Comparison of ENCODE assay signal across 31 mouse cellular contexts in genomic region chr12:102605607-102606006, GRCm38 (mm10). TPM values are rescaled to one million over a fixed set of nuclear protein-coding genes. Genes with fewer than 3 reads are reported as not detected.
DNase-seq lines count a peak whose midpoint lies in the region; ATAC-seq and TF ChIP-seq lines count a peak whose summit lies in the region.
"Had no signal": no experiment of that assay in that cellular context is flagged by ENCODE, and none has a peak within 500 bp of the region (broad histone marks: within the 10 kb centered on the region; RNA-seq: fewer than 3 reads in every experiment).

No protein-coding gene starts in this region.

- H3K9ac ChIP-seq in midbrain, embryonic 16.5 days (ENCODE audit: low read depth, low read length), result no peak overlapping the region
- H3K9ac ChIP-seq: embryonic facial prominence, embryonic 15.5 days; forebrain, embryonic 13.5 days; heart, embryonic 15.5 days; liver, embryonic 12.5 days; liver, postnatal 0 days had no signal

- no peak for TF ChIP-seq CTCF in layer of hippocampus, adult 2 months (conservative IDR thresholded peaks at IDR 0.05)

- H3K4me1 ChIP-seq in midbrain, embryonic 16.5 days (ENCODE audit: control insufficient read depth, insufficient read depth, low read length), result peaks cover 9% of the 10 kb centered on the region; the same call in 1 of the 2 replicates
- H3K4me1 ChIP-seq: liver, embryonic 12.5 days had no signal

- H3K27ac ChIP-seq in midbrain, embryonic 16.5 days (ENCODE audit: low read length), result no peak overlapping the region
- H3K27ac ChIP-seq in layer of hippocampus, adult 2 months, result no peak overlapping the region
- H3K27ac ChIP-seq: embryonic facial prominence, embryonic 15.5 days; forebrain, embryonic 13.5 days; heart, embryonic 10.5 days; heart, embryonic 15.5 days; liver, embryonic 12.5 days; stomach, postnatal 0 days had no signal

- no peak overlapping the region for H3K4me2 ChIP-seq in midbrain, embryonic 16.5 days (ENCODE audit: low read length)
- H3K4me2 ChIP-seq: embryonic facial prominence, embryonic 15.5 days; forebrain, embryonic 13.5 days; heart, embryonic 15.5 days; liver, embryonic 12.5 days had no signal

- no peak overlapping the region for H3K4me3 ChIP-seq in midbrain, embryonic 16.5 days (ENCODE audit: low read depth, low read length)
- no peak overlapping the region for H3K4me3 ChIP-seq in layer of hippocampus, adult 2 months
- H3K4me3 ChIP-seq: embryonic facial prominence, embryonic 15.5 days; forebrain, embryonic 13.5 days; heart, embryonic 10.5 days; heart, embryonic 15.5 days; liver, embryonic 12.5 days had no signal

- H3K36me3 ChIP-seq in midbrain, embryonic 16.5 days (ENCODE audit: control insufficient read depth, insufficient read depth, low read length), result no peaks in the 10 kb centered on the region
- H3K36me3 ChIP-seq: heart, embryonic 10.5 days; heart, embryonic 15.5 days had no signal

- DNase-seq in 416B (ENCODE audit: low read depth), result peak; percentile 31
- peak; percentile 47 for DNase-seq in induced T-regulatory cell, adult 2 months (ENCODE audit: low read depth)
- DNase-seq in thymus, postnatal 14 days, result peak; percentile 47
- no peak for DNase-seq in layer of hippocampus, adult 2 months (ENCODE audit: low spot score in 2 of 2)
- DNase-seq in yolk sac, embryonic 10.5 days (ENCODE audit: low spot score), result no peak
- DNase-seq: adrenal gland, postnatal 36 days; cerebellum, adult 18-20 months; cerebellum, postnatal 10 days; gastrocnemius, postnatal 14 days; kidney, adult 9 months; kidney, postnatal 10 days; liver, postnatal 0 days; lung, postnatal 4 days; midbrain, embryonic 14.5 days; right cerebral cortex, postnatal 4 days had no signal

- whole genome bisulfite sequencing in midbrain, embryonic 16.5 days, result 94% methylated on average over 6 of the region's 6 CpGs

- peak; percentile 85 for ATAC-seq in CD4-positive, CD25-positive, alpha-beta regulatory T cell, adult 4 months
- no peak for ATAC-seq in megakaryocyte-erythroid progenitor cell, adult 5-6 weeks (replicated peaks; ENCODE audit: low FRiP score, low TSS enrichment, poor library complexity, severe bottlenecking)
- ATAC-seq in midbrain, embryonic 16.5 days, result no peak
- ATAC-seq: forebrain, embryonic 13.5 days; hindbrain, embryonic 16.5 days; intestine, postnatal 0 days; liver, embryonic 12.5 days; liver, postnatal 0 days; Patski had no signal

- no peaks in the 10 kb centered on the region for H3K27me3 ChIP-seq in midbrain, embryonic 16.5 days (ENCODE audit: control insufficient read depth, insufficient read depth, low read depth, low read length)
- H3K27me3 ChIP-seq: embryonic facial prominence, embryonic 15.5 days; forebrain, embryonic 13.5 days; heart, embryonic 15.5 days; liver, embryonic 12.5 days; Patski had no signal

- H3K9me3 ChIP-seq in midbrain, embryonic 16.5 days (replicated peaks; ENCODE audit: control insufficient read depth, low read length, poor library complexity, severe bottlenecking), result no peaks in the 10 kb centered on the region
- H3K9me3 ChIP-seq: embryonic facial prominence, embryonic 15.5 days; forebrain, embryonic 13.5 days; G1E; heart, embryonic 10.5 days; heart, embryonic 15.5 days; liver, embryonic 12.5 days had no signal

RNA-seq across cellular contexts. Expression of gene Chga, which starts 50.8 kb away (rescaled TPM):
- polyA plus RNA-seq in CD4-positive, CD25-positive, alpha-beta regulatory T cell, adult 4 months (2017; shearing (Covaris generic)), result not detected
- not detected in 2 replicates for total RNA-seq in megakaryocyte-erythroid progenitor cell, adult 5-6 weeks (2014; fragmentation: Nextera tagmentation)
- not detected in 2 replicates for total RNA-seq in megakaryocyte-erythroid progenitor cell, adult 5-6 weeks (2017)
- 165 and 194 TPM in 2 replicates for polyA plus RNA-seq in midbrain, embryonic 16.5 days (2015; fragmentation: Nextera tagmentation; extraction: Ambion mirVana)
- 100 to 1,000 TPM; 123 to 124 TPM for total RNA-seq in layer of hippocampus, adult 2 months (2021)
- total RNA-seq: gastrocnemius, postnatal 14 days; granulocyte monocyte progenitor cell, adult 5-6 weeks; heart, postnatal 25 days; neutrophil, adult 5-6 weeks had no signal
- polyA plus RNA-seq: G1E had no signal

Comparison
In these comparisons a context has a peak if more than half of its experiments do, and no peak if none do; other contexts are left out.
1. DNase-seq: peak in 416B (single experiment), induced T-regulatory cell, adult 2 months (single experiment) and thymus, postnatal 14 days (single experiment); none in layer of hippocampus, adult 2 months (0 of 2) and yolk sac, embryonic 10.5 days (single experiment).
2. RNA of gene Chga, which starts 50.8 kb away (total RNA-seq): 123 to 124 TPM in layer of hippocampus, adult 2 months; not detected in megakaryocyte-erythroid progenitor cell, adult 5-6 weeks; every median in the first group is over 100 times any median in the second.